Mouse (Mus musculus): ENCODE data around the gene Slc38a6.

Gene Slc38a6

GRCm38 (mm10) chr12:73358640-73359039, 72.1 kb downstream of the Slc38a6 start:
- DNase-seq = peak; percentile 81

DNA sequence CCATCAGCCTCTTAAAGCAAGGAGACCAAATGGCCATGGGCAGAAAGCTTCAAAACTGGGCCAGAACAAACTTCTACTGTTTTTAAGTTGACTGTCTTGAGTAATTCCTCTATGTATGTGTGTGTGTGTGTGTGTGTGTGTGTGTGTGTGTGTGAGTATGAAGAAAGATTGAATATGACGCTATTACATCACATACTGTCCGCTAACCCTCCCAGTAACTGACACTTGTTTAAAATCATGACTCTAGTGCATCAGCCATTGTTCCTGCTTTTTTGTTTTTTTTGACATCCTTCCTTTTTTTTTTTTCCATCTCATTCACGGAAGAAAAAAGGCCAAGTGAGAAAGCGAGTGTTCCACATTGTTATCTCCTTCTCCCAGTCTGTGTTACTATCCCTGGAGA, 72.9 kb downstream of the Slc38a6 start:
- DNase-seq = no peak

DNA sequence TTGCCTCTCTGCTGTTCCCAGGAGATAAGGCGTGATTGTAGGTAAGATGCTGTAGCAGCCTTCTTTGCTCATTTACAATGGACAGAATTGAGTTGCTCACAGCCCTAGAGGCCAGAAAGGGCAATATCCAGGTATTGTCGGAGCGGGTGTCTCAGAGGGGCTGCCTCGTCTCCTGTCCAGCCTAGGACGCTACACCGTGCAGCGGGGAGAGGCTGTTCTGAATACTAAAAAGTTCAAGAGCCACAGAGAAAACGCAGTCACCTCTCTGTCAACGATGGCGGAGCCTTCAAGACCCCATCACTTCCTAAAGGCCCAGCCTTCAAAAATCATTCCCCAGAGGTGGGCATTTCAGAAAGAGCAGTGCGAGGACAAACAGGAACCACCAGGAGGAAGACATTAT, 74.6 kb downstream of the Slc38a6 start:
- no peak for DNase-seq

GRCm38 (mm10) chr12:73363401-73363800, 76.8 kb downstream of the Slc38a6 start:
- no peak for DNase-seq

- DNase-seq = no peak
Observed at GRCm38 (mm10) chr12:73363956-73364355, 77.4 kb downstream of the Slc38a6 start.

DNA sequence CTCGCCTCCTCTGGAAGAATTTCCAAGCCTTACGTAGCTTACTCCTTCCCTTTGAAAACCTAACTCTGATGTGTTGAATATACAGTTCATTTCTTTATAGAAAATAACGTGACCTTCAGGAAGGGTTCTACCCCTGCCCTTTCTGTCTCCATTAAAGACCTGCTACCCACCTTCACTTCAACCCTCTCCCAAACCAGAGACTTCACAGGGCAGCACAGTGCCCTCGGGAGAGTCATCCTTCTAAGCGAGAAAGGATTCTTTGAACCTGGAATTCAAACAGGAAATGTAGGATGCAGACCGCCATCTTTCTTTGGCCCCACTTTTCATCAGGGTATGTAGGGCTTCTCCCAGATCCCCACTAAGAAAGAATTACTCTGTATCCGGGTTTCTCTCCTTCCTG, 80.0 kb downstream of the Slc38a6 start:
- DNase-seq = no peak

- no peak for DNase-seq
Observed at GRCm38 (mm10) chr12:73367460-73368079, 81.0 kb downstream of the Slc38a6 start.

- no peak for DNase-seq
Observed at GRCm38 (mm10) chr12:73368868-73369608, 82.5 kb downstream of the Slc38a6 start.

DNA sequence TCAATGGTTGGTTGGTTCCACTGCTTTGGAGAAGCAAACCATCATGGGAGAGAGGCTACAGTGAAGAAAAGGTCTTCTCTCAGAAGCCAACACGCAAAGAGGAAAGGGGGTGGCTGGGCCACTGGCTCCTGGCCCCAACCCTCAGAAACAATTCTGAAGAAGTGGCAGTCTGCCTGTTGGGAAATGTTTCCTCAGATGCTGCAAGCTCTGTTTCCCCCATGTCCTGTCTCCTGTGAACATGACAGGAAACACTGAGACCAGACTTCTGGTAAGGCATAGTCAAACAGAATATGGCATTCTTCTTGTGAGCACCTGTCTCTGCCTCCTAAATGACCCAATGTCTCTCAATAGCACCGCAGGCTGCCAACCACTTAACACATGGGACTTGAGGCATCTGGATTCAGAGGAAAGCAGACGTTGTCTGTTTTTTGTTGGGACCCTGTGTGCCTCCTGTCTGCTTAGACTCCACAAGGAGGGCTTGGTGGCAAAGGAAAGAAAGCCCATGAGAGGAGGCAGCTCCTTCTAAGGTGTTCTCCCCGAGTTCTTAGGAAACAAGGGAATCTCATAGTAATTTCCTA, 83.9 kb downstream of the Slc38a6 start:
- no peak for DNase-seq

DNA sequence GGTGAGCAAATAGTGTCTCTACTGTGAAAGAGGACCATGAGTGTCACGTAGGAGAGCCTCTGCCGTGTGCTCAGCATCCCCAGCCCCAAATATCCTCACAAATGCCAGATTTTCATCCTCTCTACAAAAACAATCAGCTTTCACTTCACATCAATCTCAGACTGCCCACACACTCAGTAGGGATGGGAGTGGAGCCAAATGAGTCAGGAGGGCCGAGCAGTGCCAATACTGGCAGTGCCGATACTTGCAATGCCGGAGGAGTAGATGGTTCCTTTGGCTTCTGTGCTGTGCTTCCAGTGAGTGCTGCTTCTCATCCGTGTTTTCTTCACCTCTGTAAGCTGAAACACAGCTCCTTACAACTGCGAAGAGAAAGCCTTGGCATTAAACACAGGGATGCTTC, 84.6 kb downstream of the Slc38a6 start:
- DNase-seq = no peak

DNA sequence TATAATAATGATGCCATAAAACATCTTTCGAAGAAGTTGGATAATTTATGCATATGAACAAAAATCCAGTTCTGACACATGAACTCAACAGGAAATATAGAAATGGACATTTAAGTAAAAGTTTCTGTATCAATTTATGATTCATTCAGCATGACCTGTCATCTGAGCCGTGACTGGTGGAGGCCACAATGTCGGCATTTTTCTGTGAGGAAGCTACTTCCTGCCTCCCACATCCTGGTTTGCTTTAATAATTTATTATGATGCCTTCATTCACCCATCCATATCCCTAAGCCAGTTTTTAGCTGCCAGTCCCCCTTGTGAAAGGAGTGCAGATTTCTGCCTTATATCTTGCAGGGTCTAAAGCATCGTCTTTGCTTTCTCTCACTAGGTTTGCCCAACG, 91.4 kb downstream of the Slc38a6 start:
- no peak for DNase-seq

DNA sequence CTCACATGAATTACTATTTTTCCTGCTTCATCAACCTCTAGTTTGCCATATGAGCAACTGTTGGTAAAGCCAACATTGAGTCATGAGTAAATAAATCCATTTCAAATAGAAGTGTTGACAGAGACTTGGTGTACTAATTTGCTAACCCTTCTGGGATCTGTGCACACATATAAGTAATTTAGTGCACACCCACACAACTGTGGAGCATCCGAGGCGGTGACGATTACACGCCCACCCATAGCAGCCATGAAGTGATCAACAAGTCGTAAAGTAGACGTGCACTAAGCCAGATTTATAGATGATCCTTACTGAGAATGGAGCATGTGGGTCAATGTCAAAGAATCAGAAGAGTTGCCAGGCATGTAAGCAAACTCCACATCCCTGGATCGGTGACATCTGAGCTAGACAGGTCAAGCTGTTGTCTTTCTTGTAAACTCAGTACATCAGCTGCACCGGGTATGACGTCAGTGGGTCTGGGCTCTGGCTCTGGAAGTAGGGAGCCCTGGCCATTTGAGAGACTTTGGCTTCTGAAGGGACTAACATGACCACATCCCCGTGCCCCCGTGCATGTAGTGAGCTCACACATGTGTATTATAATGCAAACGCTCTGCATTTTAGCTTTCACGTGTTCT, 92.3 kb downstream of the Slc38a6 start:
- no peak for DNase-seq

GRCm38 (mm10) chr12:73380686-73381360, 94.2 kb downstream of the Slc38a6 start:
- DNase-seq = no peak

GRCm38 (mm10) chr12:73381452-73381851, 94.9 kb downstream of the Slc38a6 start:
- DNase-seq = peak; percentile 69

GRCm38 (mm10) chr12:73382290-73383178, 96.0 kb downstream of the Slc38a6 start:
- DNase-seq = no peak

DNA sequence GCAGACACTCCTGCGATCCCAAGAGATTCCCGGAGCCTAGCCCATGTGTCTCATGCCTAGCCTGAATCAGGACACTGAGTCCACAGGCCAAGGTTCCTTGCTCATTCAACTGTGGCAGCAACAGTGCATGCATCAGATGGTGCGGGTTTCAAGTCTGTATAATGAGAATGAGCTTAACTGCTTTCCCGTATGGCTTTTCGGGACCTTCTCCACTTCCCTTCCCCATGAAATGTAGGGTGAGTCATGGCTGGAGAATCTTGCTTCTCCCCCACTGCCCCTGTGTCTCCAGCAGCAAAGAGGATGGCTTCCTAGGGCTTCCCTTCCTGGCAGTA, 96.6 kb downstream of the Slc38a6 start:
- peak; percentile 52 for DNase-seq

GRCm38 (mm10) chr12:73383861-73384260, 97.3 kb downstream of the Slc38a6 start:
- DNase-seq = no peak

- DNase-seq = no peak
Observed at GRCm38 (mm10) chr12:73384747-73385146, 98.2 kb downstream of the Slc38a6 start.

- DNase-seq = no peak
Observed at GRCm38 (mm10) chr12:73392507-73392906, 105.9 kb downstream of the Slc38a6 start.

DNA sequence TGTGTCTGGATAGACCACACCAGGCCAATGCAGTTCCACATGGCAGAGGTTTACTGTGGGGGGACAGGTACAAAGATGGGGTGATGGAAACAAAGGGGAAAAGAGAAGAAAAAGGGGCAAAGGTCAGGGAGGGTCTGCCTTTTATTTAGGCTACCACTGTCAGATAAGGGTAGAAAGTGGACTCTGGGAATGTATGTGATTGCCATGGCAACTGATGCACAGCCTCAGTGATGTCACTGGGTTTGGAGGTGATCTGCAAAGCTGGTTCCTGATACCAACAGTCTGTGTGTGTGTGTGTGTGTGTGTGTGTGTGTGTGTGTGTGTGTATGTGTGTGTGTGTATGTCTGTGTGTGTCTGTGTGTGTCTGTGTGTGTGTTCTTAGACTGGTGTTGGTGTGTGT, 106.4 kb downstream of the Slc38a6 start:
- no peak for DNase-seq

- DNase-seq = no peak
Observed at GRCm38 (mm10) chr12:73393881-73394291, 107.3 kb downstream of the Slc38a6 start.

GRCm38 (mm10) chr12:73394571-73394970, 108.0 kb downstream of the Slc38a6 start:
- DNase-seq = no peak
